Mouse (Mus musculus) mouse embryonic stem cell (cell line): ENCODE results near the gene Gls.

Source experiments
- in situ Hi-C, 2 experiments: fragments of 300-500 bp; cut with MboI; formaldehyde crosslinking; loops; 1 replicate in 1 of 2; 3 replicates in 1 of 2; pipeline ENCODE4 v1.14.3; 2019 to 2020; ENCODE audit warnings: low sequenced_read_pairs in 2 of 2, low pct_unique_long_range_greater_than_20kb in 1 of 2, mixed read lengths in 1 of 2; ENCODE audit not compliant: unreplicated experiment in 1 of 2

The Gls gene

GRCm38 (mm10) chr1:52170057-52170456, 63.0 kb downstream of the Gls start:
- in situ Hi-C loops: no loop called here

DNA sequence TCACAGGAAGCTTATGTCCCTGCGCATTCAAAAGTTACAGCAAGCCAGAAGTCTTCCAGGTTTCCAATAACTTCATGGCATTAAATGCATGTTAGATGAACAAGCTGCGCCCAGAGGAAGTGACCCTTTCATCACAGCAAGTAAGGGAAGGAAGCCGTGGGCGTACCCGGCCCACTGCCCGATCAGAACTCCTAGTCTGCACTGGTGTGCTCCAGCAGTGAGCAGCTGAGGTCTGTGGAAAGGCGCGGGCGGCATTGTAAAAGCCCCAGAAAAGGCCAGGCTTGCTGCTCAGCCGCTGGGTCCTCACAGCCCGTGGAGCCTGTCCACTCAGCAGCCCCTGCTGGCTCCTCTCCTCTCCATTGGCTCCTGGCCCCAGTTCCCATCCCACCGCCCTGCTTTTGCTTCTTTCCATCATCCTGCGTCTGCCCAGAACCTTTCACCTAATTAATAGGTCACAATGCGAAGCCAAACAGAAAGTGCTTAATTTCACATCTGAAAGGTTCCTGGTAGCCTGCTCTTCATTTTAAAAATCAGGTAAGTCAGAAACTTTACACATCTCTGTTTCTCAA, 66.3 kb downstream of the Gls start:
- in situ Hi-C loops: no loop called here

- in situ Hi-C loops: no loop called here
These were observed 69.2 kb downstream of the Gls start for GRCm38 (mm10) chr1:52163707-52164457.

- in situ Hi-C loops: no loop called here
These were observed 71.9 kb downstream of the Gls start for GRCm38 (mm10) chr1:52161151-52161550.

GRCm38 (mm10) chr1:52158490-52159381, 74.3 kb downstream of the Gls start:
- in situ Hi-C loops: no loop called here

- in situ Hi-C loops: no loop called here
These were observed 75.0 kb downstream of the Gls start for GRCm38 (mm10) chr1:52158040-52158439.

GRCm38 (mm10) chr1:52156351-52156750, 76.7 kb downstream of the Gls start:
- in situ Hi-C loops: no loop called here

- in situ Hi-C loops: no loop called here
These were observed 78.1 kb downstream of the Gls start for GRCm38 (mm10) chr1:52154890-52155289.

GRCm38 (mm10) chr1:52152936-52153335, 80.1 kb downstream of the Gls start:
- in situ Hi-C loops: no loop called here

DNA sequence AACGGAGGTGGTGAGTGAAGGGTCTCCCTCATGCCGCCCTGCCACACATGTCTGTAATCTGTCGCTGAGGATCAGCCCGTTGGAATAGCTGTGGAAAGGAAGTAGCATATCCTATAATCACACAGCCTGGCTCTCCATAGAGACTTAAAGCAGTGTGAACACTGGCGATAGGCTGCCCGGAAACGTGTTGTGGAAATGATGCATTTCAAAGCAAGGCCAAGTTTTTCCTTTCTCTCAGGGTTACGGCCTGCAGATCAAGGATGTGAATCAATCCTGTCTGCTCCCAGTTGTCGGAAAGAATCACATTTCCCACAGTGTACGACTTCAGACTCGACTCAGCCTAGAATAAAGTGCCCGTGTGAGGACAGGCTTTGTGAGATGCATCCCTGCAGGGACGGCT, 80.7 kb downstream of the Gls start:
- in situ Hi-C loops: no loop called here

GRCm38 (mm10) chr1:52151166-52151565, 81.9 kb downstream of the Gls start:
- in situ Hi-C loops: no loop called here

- in situ Hi-C loops: no loop called here
These were observed 82.4 kb downstream of the Gls start for GRCm38 (mm10) chr1:52150676-52151075.

DNA sequence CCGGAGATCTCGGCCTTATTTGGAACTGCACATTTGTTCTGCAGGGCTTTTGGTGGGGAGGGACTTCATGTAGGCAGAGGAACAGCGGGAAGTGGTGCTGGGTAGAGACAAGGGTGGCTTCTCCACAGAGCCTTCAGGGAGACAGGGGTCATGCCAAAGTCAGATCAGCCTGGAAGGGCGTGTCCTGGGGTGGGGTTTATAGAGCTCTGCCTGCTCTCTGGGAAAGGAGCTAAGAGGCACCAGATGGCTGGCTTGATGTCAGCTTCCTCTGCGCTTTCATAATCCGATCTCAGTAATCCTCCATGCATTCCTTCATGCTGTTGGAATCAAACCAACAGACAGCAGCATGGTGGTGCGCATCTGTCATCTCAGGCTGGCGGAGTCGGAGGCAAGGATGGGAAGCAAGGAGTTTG, 83.1 kb downstream of the Gls start:
- in situ Hi-C loops: loop anchor here in 1 of 2 experiments (10.0 kb wide), 1 partner anchor 115 kb away; no protein-coding TSS in a partner anchor

DNA sequence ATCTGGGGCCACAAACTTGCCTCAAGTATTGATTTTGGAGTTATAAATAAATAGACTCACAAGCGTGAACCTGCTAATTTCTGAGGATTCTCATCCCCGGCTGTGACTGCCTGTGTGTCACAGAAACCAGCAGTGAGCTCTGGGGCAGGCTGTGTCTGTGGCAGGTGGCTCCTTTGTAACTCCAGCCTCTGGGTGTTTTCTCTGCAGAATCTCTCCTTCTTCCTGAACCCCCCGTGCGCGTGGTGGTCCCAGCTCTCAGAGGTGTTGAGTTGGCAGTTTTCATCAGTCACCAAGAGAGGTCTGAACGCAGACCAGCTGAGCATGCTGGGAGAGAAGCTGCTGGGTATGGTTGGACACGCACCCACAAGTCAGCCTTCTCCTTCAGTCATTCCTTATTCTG, 84.3 kb downstream of the Gls start:
- in situ Hi-C loops: loop anchor here in 1 of 2 experiments (10.0 kb wide), 1 partner anchor 116 kb away; no protein-coding TSS in a partner anchor

- in situ Hi-C loops: loop anchor here in 1 of 2 experiments (10.0 kb wide), 1 partner anchor 117 kb away; no protein-coding TSS in a partner anchor
These were observed 84.9 kb downstream of the Gls start for GRCm38 (mm10) chr1:52148178-52148577.

DNA sequence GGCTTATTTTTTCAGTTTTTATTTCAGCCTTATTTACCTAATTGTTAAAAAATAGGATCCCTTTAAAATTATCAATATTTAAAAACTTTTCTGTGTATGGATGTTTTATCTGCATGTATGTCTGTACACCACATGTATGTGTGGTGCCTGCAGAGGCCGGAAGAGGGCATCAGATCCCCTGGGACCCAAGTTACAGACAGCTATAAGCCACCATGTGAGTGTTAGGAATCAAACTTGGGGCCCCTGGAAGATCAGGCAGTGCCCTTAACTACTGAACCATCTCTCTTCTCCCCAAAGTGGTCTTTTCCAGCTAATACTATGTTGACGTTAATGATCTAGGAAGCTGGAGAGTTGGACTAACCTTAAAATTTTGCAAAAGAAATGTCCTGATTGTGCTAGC, 85.6 kb downstream of the Gls start:
- in situ Hi-C loops: loop anchor here in 1 of 2 experiments (10.0 kb wide), 1 partner anchor 117 kb away; no protein-coding TSS in a partner anchor

- in situ Hi-C loops: loop anchor here in 1 of 2 experiments (10.0 kb wide), 1 partner anchor 118 kb away; no protein-coding TSS in a partner anchor
These were observed 86.6 kb downstream of the Gls start for GRCm38 (mm10) chr1:52146214-52146970.

DNA sequence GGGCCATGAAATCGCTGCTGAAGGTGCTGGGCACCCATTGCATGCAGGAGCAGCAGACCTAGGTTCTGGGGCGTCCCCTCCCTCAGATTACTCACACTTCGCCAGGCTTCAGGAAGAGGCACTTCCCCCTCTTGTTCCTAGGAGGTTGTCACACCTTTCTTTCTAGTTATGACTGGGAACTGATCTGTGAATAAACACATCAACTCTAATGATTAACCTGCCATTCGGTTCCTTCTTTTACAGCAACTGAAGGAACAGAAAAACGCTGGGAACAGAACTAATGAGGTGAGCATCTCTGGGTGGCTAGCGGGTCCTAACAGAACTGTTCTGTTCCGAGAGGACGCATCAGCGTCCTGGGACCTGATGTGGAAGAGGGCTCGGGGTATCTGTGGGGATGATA, 88.1 kb downstream of the Gls start:
- in situ Hi-C loops: loop anchor here in 1 of 2 experiments (10.0 kb wide), 1 partner anchor 120 kb away; no protein-coding TSS in a partner anchor
